In the genomic region with DNA sequence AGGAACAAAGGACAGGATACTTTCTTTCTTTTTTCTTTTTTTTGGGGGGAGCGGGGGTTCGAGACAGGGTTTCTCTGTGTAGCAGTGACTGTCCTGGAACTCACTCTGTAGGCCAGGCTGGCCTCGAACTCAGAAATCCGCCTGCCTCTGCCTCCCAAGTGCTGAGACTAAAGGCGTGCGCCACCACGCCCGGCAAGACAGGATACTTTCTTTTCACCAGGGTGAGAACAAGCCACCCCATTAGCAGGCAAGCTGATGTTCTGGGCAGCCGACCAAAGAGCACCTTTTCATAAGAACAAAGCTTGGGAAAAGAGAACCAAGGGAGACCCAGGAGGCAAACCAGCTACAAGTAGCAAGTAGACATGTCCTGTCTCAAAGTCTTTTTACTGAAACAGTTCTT, we compare ENCODE assay signal across 26 mouse cellular contexts. TPM values are rescaled to one million over a fixed set of nuclear protein-coding genes. Genes with fewer than 3 reads are reported as not detected.
"Had no signal": no experiment of that assay in that cellular context is flagged by ENCODE, and none has a peak within 500 bp of the region (broad histone marks: within the 10 kb centered on the region; RNA-seq: fewer than 3 reads in every experiment).

No protein-coding gene starts in this region.

- H3K27ac ChIP-seq: limb, embryonic 12.5 days; limb, embryonic 15.5 days; liver, embryonic 12.5 days; liver, embryonic 15.5 days; midbrain, embryonic 12.5 days; midbrain, embryonic 15.5 days; neural tube, embryonic 12.5 days had no signal

- H3K27me3 ChIP-seq: limb, embryonic 12.5 days; limb, embryonic 15.5 days; liver, embryonic 12.5 days; liver, embryonic 15.5 days; midbrain, embryonic 12.5 days; midbrain, embryonic 15.5 days; neural tube, embryonic 12.5 days had no signal

- H3K4me1 ChIP-seq: limb, embryonic 12.5 days; liver, embryonic 12.5 days; liver, embryonic 15.5 days; midbrain, embryonic 12.5 days; midbrain, embryonic 15.5 days; neural tube, embryonic 12.5 days had no signal

- H3K4me2 ChIP-seq: limb, embryonic 12.5 days; limb, embryonic 15.5 days; liver, embryonic 12.5 days; liver, embryonic 15.5 days; midbrain, embryonic 12.5 days; midbrain, embryonic 15.5 days; neural tube, embryonic 12.5 days had no signal

- H3K4me3 ChIP-seq: limb, embryonic 12.5 days; limb, embryonic 15.5 days; liver, embryonic 12.5 days; liver, embryonic 15.5 days; midbrain, embryonic 12.5 days; midbrain, embryonic 15.5 days; neural tube, embryonic 12.5 days had no signal

- H3K36me3 ChIP-seq: limb, embryonic 12.5 days; limb, embryonic 15.5 days; liver, embryonic 12.5 days; liver, embryonic 15.5 days; midbrain, embryonic 12.5 days; midbrain, embryonic 15.5 days; neural tube, embryonic 12.5 days had no signal

- DNase-seq: kidney, adult 18-20 months; kidney, adult 9 months; kidney, postnatal 14 days; kidney, postnatal 4 days; left cerebral cortex, postnatal 4 days; lung, adult 2 months; lung, postnatal 14 days; thymus, postnatal 25 days had no signal

- H3K9ac ChIP-seq: limb, embryonic 12.5 days; limb, embryonic 15.5 days; liver, embryonic 12.5 days; liver, embryonic 15.5 days; midbrain, embryonic 12.5 days; midbrain, embryonic 15.5 days; neural tube, embryonic 12.5 days had no signal

- H3K9me3 ChIP-seq: limb, embryonic 12.5 days; limb, embryonic 15.5 days; liver, embryonic 12.5 days; liver, embryonic 15.5 days; midbrain, embryonic 12.5 days; midbrain, embryonic 15.5 days; neural tube, embryonic 12.5 days had no signal

RNA-seq across cellular contexts. Expression of a gene that starts 5.1 kb away (rescaled TPM):
- total RNA-seq: layer of hippocampus, adult 18-20 months; layer of hippocampus, postnatal 14 days; left cerebral cortex, postnatal 14 days; left cerebral cortex, postnatal 4 days; megakaryocyte, adult 5-6 weeks had no signal
- polyA plus RNA-seq: intestine, embryonic 16.5 days; kidney, embryonic 16.5 days; limb, embryonic 12.5 days; limb, embryonic 15.5 days; liver, embryonic 12.5 days; liver, embryonic 15.5 days; lung, embryonic 16.5 days; macrophage; midbrain, embryonic 12.5 days; midbrain, embryonic 15.5 days; neural tube, embryonic 12.5 days; stomach, embryonic 16.5 days; testis, adult 2 months had no signal

RNA-seq across cellular contexts. Expression of a gene that starts 7.8 kb away (rescaled TPM):
- total RNA-seq: layer of hippocampus, adult 18-20 months; left cerebral cortex, postnatal 14 days had no signal

RNA-seq across cellular contexts. Expression of a gene that starts 30.3 kb away (rescaled TPM):
- total RNA-seq: neutrophil, adult 5-6 weeks had no signal

RNA-seq across cellular contexts. Expression of a gene that starts 46.3 kb away (rescaled TPM):
- total RNA-seq: layer of hippocampus, postnatal 14 days; left cerebral cortex, postnatal 4 days had no signal
- polyA plus RNA-seq: intestine, embryonic 16.5 days; liver, embryonic 12.5 days; midbrain, embryonic 12.5 days; midbrain, embryonic 15.5 days had no signal
